Mouse (Mus musculus): Measurements from ENCODE around the gene Svep1.

- TF ChIP-seq CTCF (IDR thresholded peaks at IDR 0.05; ENCODE audit: low read depth) (no peak), EP300 (IDR thresholded peaks at IDR 0.05; ENCODE audit: low read depth) (no peak)
These were observed 22.8 kb downstream of the Svep1 start for GRCm38 (mm10) chr4:58183897-58184296.

Measured in liver, embryonic 14.5 days (tissue).